Mouse (Mus musculus) midbrain, postnatal 0 days (tissue): ENCODE results near the gene Kcnq1. TPM values are rescaled to one million over a fixed set of nuclear protein-coding genes. Genes with fewer than 3 reads are reported as not detected.

Source experiments
- ATAC-seq: fragments of 200-750 bp; cut with Nextera tagmentation; 2 replicates; pipeline ENCODE4 v1.8.0; 2017; ENCODE audit warnings: moderate number of reproducible peaks, mild to moderate bottlenecking, moderate TSS enrichment, moderate library complexity; ENCODE audit not compliant: low FRiP score
- DNase-seq: peaks from one replicate; pipeline ENCODE4 v3.0.0-alpha.2; 2015; ENCODE audit warnings: low spot score
- H3K27ac ChIP-seq: fragments of 300-500 bp; sonication (generic); 2 replicates; pipeline ENCODE4 v1.5.1; 2014; ENCODE audit warnings: low read depth, mild to moderate bottlenecking, low read length, mixed read lengths
- H3K27me3 ChIP-seq: fragments of 300-500 bp; sonication (generic); 2 replicates; pipeline ENCODE4 v1.6.1; 2014; ENCODE audit warnings: low read length, control low read depth, mixed read lengths; ENCODE audit not compliant: insufficient read depth
- H3K36me3 ChIP-seq: fragments of 300-500 bp; sonication (generic); 2 replicates; pipeline ENCODE4 v1.6.1; 2014; ENCODE audit warnings: low read length, control low read depth, mixed read lengths; ENCODE audit not compliant: insufficient read depth
- H3K4me1 ChIP-seq: fragments of 300-500 bp; sonication (generic); 2 replicates; pipeline ENCODE4 v1.6.1; 2014; ENCODE audit warnings: mild to moderate bottlenecking, control low read depth, antibody characterized with exemption, low read length, mixed read lengths; ENCODE audit not compliant: insufficient read depth
- H3K4me2 ChIP-seq: fragments of 300-500 bp; sonication (generic); 2 replicates; pipeline ENCODE4 v1.6.1; 2014; ENCODE audit warnings: low read depth, mild to moderate bottlenecking, low read length, mixed read lengths; ENCODE audit not compliant: poor library complexity, severe bottlenecking
- H3K4me3 ChIP-seq: fragments of 300-500 bp; sonication (generic); 2 replicates; pipeline ENCODE4 v1.5.1; 2014; ENCODE audit warnings: low read depth, mild to moderate bottlenecking, low read length, moderate library complexity
- H3K9ac ChIP-seq: fragments of 300-500 bp; sonication (generic); replicated peaks from 2 replicates; pipeline ENCODE4 v1.6.1; 2014; ENCODE audit warnings: mild to moderate bottlenecking, low read length, moderate library complexity, mixed read lengths; ENCODE audit not compliant: poor library complexity, severe bottlenecking
- H3K9me3 ChIP-seq: fragments of 300-500 bp; sonication (generic); 2 replicates; pipeline ENCODE4 v1.6.1; 2016; ENCODE audit warnings: low read length, control low read depth
- CTCF ChIP-seq: IDR thresholded peaks from 2 replicates; pipeline ENCODE4 v1.5.1; 2016; ENCODE audit warnings: antibody characterized with exemption, mild to moderate bottlenecking
- WGBS: fragments of 180-500 bp; shearing (Covaris S2); extraction: QIAGEN DNeasy Blood & Tissue Kit; methylation state at CpG from one replicate; pipeline ENCODE4 v1.1.7; 2014; 5-methylcytosine and 5-hydroxymethylcytosine counted together
- polyA plus RNA-seq: library from polyadenylated mRNA; unstranded; fragments of >200 nt; fragmentation: Nextera tagmentation; extraction: Ambion mirVana; gene quantifications from 2 replicates; pipeline ENCODE4 v1.2.1, GENCODE M21; 2015
- total RNA-seq: library from RNA; depleted of rRNA; stranded (reverse); fragments of >200 nt; gene quantifications from 2 replicates; pipeline ENCODE4 v1.2.3, GENCODE M21; 2014; rRNA removed

Gene Kcnq1
- total and polyA plus RNA-seq, 2 experiments from 2014 or later: 0.44 to 1.2 TPM

DNA sequence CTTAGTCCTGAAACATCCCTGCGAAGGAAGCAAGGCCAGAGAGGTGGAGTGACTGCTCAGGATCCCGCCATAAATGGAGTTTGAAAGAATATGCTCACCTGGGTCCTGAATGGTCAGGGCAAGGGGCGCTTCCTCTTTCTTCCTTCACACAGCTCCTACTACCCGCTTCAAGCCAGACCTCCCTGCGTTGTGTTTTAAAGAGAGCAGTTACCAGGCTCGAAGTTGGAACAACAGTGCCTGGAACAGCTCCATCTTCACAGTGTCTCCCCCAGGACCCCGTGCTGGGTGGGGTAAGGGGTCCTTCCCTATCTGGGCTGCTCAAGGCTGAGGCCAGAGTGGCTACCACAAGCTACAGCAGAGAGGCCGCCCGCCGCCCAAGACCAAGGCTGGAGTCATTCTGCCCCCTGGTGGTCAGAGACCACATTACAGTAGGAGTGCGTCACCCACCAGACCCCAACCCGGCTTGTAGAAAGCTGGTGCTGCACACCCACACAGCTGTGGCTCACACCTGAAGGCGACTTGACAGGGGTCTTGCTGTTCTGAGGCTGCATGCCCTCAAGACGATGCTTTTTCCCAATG is 360.0 kb downstream of the Kcnq1 start:
- no peaks in the 10 kb centered on the region for H3K9me3 ChIP-seq
- TF ChIP-seq CTCF: peak; percentile 94
- H3K9ac ChIP-seq: no peak overlapping the region
- DNase-seq (peak; percentile 79), ATAC-seq (peak; percentile 41; the same call in 1 of the 2 replicates)
- peaks cover 3% of the 10 kb centered on the region for H3K4me1 ChIP-seq
- H3K36me3 ChIP-seq: no peaks in the 10 kb centered on the region
- WGBS: 36% methylated on average over 14 of the region's 14 CpGs
- no peak overlapping the region for H3K27ac ChIP-seq
- no peaks in the 10 kb centered on the region for H3K27me3 ChIP-seq
- H3K4me3 ChIP-seq: no peak overlapping the region
- no peak overlapping the region for H3K4me2 ChIP-seq

DNA sequence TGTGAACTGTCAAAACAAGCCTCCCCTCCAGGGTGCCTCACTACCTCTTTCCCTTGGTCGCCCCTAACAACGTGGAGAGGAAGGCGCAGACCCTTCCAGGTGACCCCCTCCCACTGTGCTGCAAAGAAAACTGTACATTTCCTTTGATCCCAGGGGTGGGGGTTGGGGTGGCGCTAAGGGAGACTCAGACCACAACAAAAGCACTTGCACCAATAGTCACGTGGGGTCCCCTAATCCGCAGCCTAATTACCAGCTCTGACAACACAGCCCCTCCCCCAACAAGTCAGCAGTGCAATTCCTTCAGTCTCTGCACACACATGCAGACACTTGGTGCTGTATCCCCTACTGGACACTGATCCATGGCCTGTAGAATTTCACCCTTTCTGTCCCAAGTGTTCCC is 361.6 kb downstream of the Kcnq1 start:
- Histone ChIP-seq H3K9ac (no peak overlapping the region), H3K9me3 (no peaks in the 10 kb centered on the region), H3K4me1 (peaks cover 3% of the 10 kb centered on the region), H3K27ac (no peak overlapping the region), H3K4me2 (no peak overlapping the region), H3K4me3 (no peak overlapping the region), H3K36me3 (no peaks in the 10 kb centered on the region), H3K27me3 (no peaks in the 10 kb centered on the region)
- TF ChIP-seq CTCF: no peak
- WGBS: 7% methylated on average over 6 of the region's 6 CpGs
- DNase-seq: no peak
- no peak for ATAC-seq

DNA sequence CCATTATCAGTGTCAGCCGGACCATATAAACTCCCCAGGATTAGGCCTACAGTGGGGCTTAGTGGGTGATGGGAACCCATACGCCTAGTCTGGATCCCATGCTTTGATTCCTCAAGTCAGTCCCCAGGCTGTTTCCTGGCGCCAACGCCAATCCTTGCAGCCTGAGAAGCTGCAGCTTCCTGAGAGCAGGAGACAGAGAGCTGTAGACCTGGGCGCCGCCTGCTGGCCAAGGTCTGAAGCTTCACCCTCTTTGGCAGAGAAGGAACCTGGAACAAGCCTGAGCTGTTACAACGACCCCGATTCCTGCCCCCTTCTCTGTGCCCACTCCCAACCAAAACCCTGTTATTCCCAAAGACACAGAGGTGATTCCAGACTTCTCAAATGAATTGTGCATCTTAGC is 363.8 kb downstream of the Kcnq1 start:
- Histone ChIP-seq H3K4me1 (peaks cover 3% of the 10 kb centered on the region), H3K4me3 (no peak overlapping the region), H3K4me2 (no peak overlapping the region), H3K27me3 (no peaks in the 10 kb centered on the region), H3K9ac (no peak overlapping the region), H3K9me3 (no peaks in the 10 kb centered on the region), H3K27ac (no peak overlapping the region), H3K36me3 (no peaks in the 10 kb centered on the region)
- peak; percentile 10; the same call in 1 of the 2 replicates for ATAC-seq
- DNase-seq: peak; percentile 87
- peak; percentile 94 for TF ChIP-seq CTCF
- WGBS: 18% methylated on average over 8 of the region's 8 CpGs

DNA sequence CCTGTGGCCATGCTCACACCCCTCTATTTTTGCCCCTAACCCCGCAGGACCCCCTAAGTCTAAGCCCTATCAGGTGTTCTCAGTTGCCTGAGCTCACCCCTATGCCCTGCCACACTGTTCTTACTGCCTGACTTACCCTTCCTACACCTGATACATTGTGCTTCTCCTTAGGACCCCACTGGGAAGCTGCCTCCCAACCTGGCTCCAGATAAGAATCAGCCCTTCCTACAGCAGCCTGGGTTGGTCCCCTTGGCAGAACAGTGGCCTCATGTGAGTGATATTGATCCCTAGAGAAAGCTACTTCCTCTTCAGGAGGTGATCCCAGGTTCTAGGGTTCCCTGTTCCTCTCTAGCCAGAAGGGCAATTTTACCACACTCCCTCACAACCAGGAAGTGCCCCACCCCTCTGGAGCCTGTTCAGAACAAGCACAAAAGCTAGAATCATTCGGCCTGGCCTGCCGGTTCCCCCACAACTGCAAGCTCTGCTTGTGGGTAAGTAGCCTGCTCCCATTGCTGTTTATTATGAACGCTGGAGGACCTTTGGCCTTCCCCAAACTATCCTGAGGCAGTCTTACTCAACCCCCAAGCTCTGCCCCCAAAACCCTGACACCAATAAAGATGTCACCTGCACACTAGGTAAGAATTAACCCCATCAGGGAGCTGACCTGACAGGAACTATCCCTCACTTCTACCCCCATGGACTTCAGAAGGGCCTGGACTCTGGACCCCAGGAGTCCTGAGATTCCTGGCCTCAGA is 367.4 kb downstream of the Kcnq1 start, which contains the start of gene Slc22a18:
Slc22a18 (plus strand) TSS at position 390 of the 755 bp plus-strand sequence.
- H3K4me1 ChIP-seq: no peaks in the 10 kb centered on the region
- no peaks in the 10 kb centered on the region for H3K36me3 ChIP-seq
- no peaks in the 10 kb centered on the region for H3K9me3 ChIP-seq
- DNase-seq (no peak), ATAC-seq (no peak)
- TF ChIP-seq CTCF: no peak
- H3K27ac ChIP-seq: no peak within 1 kb of the TSS
- H3K27me3 ChIP-seq: no peaks in the 10 kb centered on the region
- no peak within 1 kb of the TSS for H3K4me2 ChIP-seq
- no peak within 1 kb of the TSS for H3K9ac ChIP-seq
- WGBS: 43% methylated on average over 4 of the region's 4 CpGs
- no peak within 1 kb of the TSS for H3K4me3 ChIP-seq

- Histone ChIP-seq H3K27me3 (no peaks in the 10 kb centered on the region), H3K4me1 (no peaks in the 10 kb centered on the region), H3K9ac (no peak overlapping the region), H3K9me3 (no peaks in the 10 kb centered on the region), H3K4me3 (no peak overlapping the region), H3K4me2 (no peak overlapping the region), H3K36me3 (no peaks in the 10 kb centered on the region), H3K27ac (no peak overlapping the region)
- no peak for ATAC-seq
- no peak for DNase-seq
- no peak for TF ChIP-seq CTCF
- whole genome bisulfite sequencing: 27% methylated on average over 10 of the region's 10 CpGs
Observed at GRCm38 (mm10) chr7:143474811-143475210, 368.6 kb downstream of the Kcnq1 start.

DNA sequence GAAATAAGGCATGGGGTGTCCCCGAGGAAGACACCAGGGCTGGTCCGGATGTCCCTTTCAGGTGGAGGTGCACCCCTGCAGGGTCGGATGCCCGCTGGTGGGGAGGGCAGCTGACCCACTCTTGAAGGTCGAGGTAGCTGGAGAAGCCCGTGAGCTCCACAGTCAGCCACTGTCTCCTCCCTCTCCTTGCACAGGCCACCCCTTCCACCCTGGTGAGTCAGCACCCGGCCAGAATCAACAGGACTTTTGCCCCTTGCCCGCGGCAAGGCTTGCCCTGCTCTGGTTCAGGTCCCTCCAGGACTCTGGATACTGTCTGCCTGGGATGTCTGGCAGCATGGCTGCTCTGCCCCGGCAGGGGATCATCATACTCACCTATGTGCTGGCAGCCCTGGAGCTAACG is 369.7 kb downstream of the Kcnq1 start:
- Histone ChIP-seq H3K36me3 (no peaks in the 10 kb centered on the region), H3K27me3 (peaks cover 2% of the 10 kb centered on the region; the same call in 1 of the 2 replicates), H3K27ac (no peak overlapping the region), H3K4me1 (no peaks in the 10 kb centered on the region), H3K9me3 (no peaks in the 10 kb centered on the region), H3K9ac (no peak overlapping the region), H3K4me3 (no peak overlapping the region), H3K4me2 (no peak overlapping the region)
- WGBS: 82% methylated on average over 11 of the region's 11 CpGs
- no peak for DNase-seq
- ATAC-seq: no peak
- no peak for TF ChIP-seq CTCF

Other genes starting within 250 kb of the Kcnq1 start
- 23.8 and 27.1 TPM in 2 replicates for gene Th, start 175.2 kb upstream of the Kcnq1 start, total RNA-seq
- 26.2 and 35.0 TPM in 2 replicates for gene Th, start 175.2 kb upstream of the Kcnq1 start, polyA plus RNA-seq
- 1.1 TPM in 1 of 2 replicates, not detected in the other for gene Ascl2, start 137.1 kb upstream of the Kcnq1 start, total RNA-seq
- 0.43 and 0.50 TPM in 2 replicates for gene Ascl2, start 137.1 kb upstream of the Kcnq1 start, polyA plus RNA-seq
- 0.19 and 0.38 TPM in 2 replicates for gene Tspan32, start 101.3 kb upstream of the Kcnq1 start, total RNA-seq
- gene Tspan32, start 101.3 kb upstream of the Kcnq1 start, polyA plus RNA-seq: 0.37 and 0.38 TPM in 2 replicates
- 454 and 542 TPM in 2 replicates for gene Cd81, start 53.6 kb upstream of the Kcnq1 start, total RNA-seq
- gene Cd81, start 53.6 kb upstream of the Kcnq1 start, polyA plus RNA-seq: 511 and 569 TPM in 2 replicates
- 71.3 and 92.4 TPM in 2 replicates for gene Tssc4, start 37.1 kb upstream of the Kcnq1 start, total RNA-seq
- 101 and 103 TPM in 2 replicates for gene Tssc4, start 37.1 kb upstream of the Kcnq1 start, polyA plus RNA-seq
- 1.3 and 1.7 TPM in 2 replicates for gene Trpm5, start 11.7 kb upstream of the Kcnq1 start, total RNA-seq
- gene Trpm5, start 11.7 kb upstream of the Kcnq1 start, polyA plus RNA-seq: 0.94 and 1.6 TPM in 2 replicates